Mouse (Mus musculus) lung, postnatal 0 days (tissue): ENCODE results near the gene Nwd2.

Source experiments
- CTCF ChIP-seq: IDR thresholded peaks from 2 replicates; pipeline ENCODE4 v1.5.1; 2016; ENCODE audit warnings: antibody characterized with exemption, mild to moderate bottlenecking
- EP300 ChIP-seq: IDR thresholded peaks from 2 replicates; pipeline ENCODE4 v1.6.1; 2016; ENCODE audit warnings: antibody characterized with exemption, mild to moderate bottlenecking, control low read depth

GRCm38 (mm10) chr5:63624123-63624522, 24.8 kb upstream of the Nwd2 start:
- TF ChIP-seq CTCF (no peak), EP300 (no peak)
